Mouse (Mus musculus): ENCODE measurements around the gene Cdc42bpg. TPM values are rescaled to one million over a fixed set of nuclear protein-coding genes. Genes with fewer than 3 reads are reported as not detected.
A peak's percentile ranks its signal among the peaks of the same experiment; 100 is the strongest.
"Not testable (repeated sequence)": the region's sequence is repeated elsewhere in the genome, so short reads cannot be mapped to it uniquely, and the experiment has no call there.

Gene Cdc42bpg
- polyA plus RNA-seq, 1 experiment from 2014 or later, result 0.20 TPM

DNA sequence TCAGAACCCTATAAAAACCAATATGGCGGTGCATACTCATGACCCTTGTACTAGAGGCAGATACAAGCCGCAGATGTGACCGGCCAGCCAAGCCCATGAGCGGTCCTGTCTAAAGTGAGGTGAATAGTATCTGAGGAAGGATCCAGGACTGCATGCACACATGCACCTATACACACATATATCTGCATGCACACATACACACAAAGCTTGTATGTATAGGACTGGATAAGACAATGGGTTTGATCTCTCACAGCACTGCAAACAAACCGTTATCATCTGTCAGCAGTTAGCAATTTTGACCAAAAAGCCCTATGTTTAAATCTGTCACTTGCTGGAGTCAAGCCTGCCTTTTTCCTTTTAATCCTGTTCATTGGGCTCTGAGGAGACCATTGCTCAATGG is 4.1 kb upstream of the Cdc42bpg start:
- H3K9ac ChIP-seq, result peak overlapping the region; percentile 36; the same call in 1 of the 2 replicates
- H3K4me2 ChIP-seq, result peak overlapping the region; percentile 20
- peaks cover 92% of the 10 kb centered on the region for H3K4me1 ChIP-seq
- H3K36me3 ChIP-seq, result peaks cover 41% of the 10 kb centered on the region
- no peaks in the 10 kb centered on the region for H3K9me3 ChIP-seq (replicated peaks)
- H3K4me3 ChIP-seq, result no peak overlapping the region
- WGBS (ENCODE audit: insufficient replicate concordance), result 57% methylated on average over 5 of the region's 5 CpGs
- H3K27me3 ChIP-seq (replicated peaks), result no peaks in the 10 kb centered on the region
- ATAC-seq, result no peak
- H3K27ac ChIP-seq, result peak overlapping the region; percentile 95

DNA sequence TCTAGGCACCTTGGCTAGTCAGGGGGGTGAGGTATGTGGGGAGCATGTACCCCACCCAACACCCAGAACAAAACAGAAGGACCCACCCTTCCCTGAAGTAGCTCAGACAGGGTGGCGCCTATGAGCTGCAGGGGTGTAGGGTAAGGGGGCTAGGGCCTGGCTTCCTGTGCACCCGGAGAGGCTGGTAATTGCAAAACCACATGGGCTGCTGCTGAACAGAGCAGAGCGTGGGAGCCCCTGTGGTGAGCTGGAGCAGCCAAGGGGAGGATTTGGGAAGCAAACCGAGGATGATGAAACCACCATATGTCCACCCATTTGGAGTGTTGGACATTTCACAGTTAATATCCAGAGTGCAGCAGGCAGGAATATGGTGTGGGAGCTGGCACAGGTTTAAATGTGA is 3.7 kb upstream of the Cdc42bpg start:
- Histone ChIP-seq H3K9me3 (replicated peaks) (no peaks in the 10 kb centered on the region), H3K4me1 (peaks cover 92% of the 10 kb centered on the region), H3K36me3 (peaks cover 37% of the 10 kb centered on the region), H3K4me2 (peak overlapping the region; percentile 20), H3K9ac (peak overlapping the region; percentile 36), H3K27ac (peak overlapping the region; percentile 95), H3K4me3 (no peak overlapping the region), H3K27me3 (replicated peaks) (no peaks in the 10 kb centered on the region)
- ATAC-seq, result no peak
- WGBS (ENCODE audit: insufficient replicate concordance), result 10% methylated on average over 4 of the region's 4 CpGs

DNA sequence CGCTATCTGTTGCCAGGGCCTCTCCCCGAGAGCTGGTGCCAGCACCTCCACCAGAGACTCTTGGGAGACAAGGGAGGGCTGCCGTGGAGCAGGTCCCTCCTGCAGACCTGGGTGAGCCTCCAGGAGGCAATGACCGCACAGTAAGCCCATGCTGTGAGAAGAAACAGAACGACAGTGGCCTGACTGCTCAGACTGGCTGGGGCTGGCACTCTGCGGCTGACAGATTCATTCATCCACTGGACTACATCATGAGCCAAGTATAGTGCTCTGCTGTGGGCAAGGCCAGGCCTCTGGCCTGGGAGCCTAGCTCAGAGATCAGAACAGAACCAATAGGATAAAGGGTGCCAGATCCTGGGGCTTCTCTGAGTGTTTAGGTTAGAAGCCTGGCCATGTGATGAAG is 2.4 kb upstream of the Cdc42bpg start:
- 68% methylated on average over 6 of the region's 6 CpGs for WGBS (ENCODE audit: insufficient replicate concordance)
- Histone ChIP-seq H3K36me3 (peaks cover 24% of the 10 kb centered on the region), H3K9ac (0 out of 2 replicates have a peak overlapping the region, but pooled peaks have one; percentile 34), H3K4me2 (no peak overlapping the region), H3K27ac (peak overlapping the region; percentile 95), H3K4me3 (no peak overlapping the region), H3K27me3 (replicated peaks) (no peaks in the 10 kb centered on the region), H3K9me3 (replicated peaks) (no peaks in the 10 kb centered on the region), H3K4me1 (peaks cover 91% of the 10 kb centered on the region)
- ATAC-seq, result no peak

DNA sequence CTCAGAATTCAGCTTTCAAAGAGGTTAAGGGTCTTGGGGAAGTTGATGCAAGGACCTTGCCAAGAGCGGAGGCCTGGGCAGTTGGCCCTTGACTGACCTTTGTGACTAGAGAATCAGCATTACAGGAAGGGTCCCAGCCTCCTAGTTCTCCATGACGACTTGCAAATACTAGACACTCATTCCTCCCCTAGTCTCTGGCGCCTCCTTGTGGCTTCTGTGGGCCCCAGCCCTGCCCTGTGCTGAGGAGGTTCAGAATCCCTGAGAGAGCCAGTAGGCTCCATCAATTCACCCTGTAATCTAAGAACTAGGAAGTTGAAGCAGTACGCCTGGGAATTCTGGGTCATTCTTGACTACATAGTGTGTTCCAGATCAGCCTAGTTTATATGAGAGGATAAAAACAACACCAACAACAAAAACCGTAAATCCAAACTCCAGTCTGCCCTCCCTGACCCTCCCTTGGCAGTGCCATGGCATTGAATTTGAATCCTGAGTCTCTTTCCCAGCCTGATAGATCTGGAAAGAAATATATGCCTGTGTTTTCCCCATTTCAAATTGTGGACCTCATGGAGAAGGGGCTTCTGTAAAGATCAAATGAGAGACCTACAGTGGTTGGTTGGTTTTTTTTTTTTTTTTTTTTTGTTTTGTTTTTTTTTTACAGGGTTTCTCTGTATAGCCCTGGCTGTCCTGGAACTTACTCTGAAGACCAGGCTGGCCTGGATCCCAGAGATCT is 1.3 kb upstream of the Cdc42bpg start:
- peak; percentile 31; the same call in 1 of the 2 replicates for ATAC-seq
- Histone ChIP-seq H3K4me3 (no peak overlapping the region), H3K4me1 (peaks cover 80% of the 10 kb centered on the region), H3K4me2 (no peak overlapping the region), H3K36me3 (peaks cover 13% of the 10 kb centered on the region; the same call in 1 of the 2 replicates), H3K9me3 (replicated peaks) (no peaks in the 10 kb centered on the region), H3K27ac (peak overlapping the region; percentile 85; the same call in 1 of the 2 replicates), H3K27me3 (replicated peaks) (no peaks in the 10 kb centered on the region), H3K9ac (no peak overlapping the region)
- WGBS (ENCODE audit: insufficient replicate concordance), result 22% methylated on average over 5 of the region's 5 CpGs

DNA sequence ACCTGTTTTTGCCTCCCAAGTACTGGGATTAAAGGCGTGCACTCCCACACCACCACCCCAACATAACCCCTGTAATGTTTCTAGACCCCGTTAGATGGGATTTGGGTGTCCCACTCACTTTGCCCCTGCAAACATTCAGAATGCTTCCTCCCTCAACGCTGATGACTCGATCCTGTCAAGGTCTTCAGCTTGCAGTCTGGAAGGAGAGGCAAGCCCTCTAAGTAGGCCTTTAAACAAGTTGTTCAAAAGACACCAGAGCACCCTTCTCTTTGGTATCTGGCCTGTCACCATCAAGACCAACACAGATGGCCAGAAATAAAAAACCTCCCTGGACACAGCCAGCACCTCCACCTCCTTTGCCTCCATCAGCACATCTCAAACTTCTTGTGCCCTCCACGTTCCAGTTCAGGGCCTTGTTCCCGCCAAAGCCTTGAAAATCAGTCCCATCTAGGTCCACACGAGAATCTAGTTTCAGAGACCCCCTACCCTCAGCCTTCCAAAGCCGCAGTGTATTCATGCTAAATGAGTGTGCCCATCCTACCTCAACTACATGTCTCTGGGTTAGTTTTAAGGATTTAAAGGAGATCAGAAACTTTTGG is 640 bp upstream of the Cdc42bpg start:
- 53% methylated on average over 8 of the region's 8 CpGs for WGBS (ENCODE audit: insufficient replicate concordance)
- H3K4me1 ChIP-seq, result peaks cover 73% of the 10 kb centered on the region

DNA sequence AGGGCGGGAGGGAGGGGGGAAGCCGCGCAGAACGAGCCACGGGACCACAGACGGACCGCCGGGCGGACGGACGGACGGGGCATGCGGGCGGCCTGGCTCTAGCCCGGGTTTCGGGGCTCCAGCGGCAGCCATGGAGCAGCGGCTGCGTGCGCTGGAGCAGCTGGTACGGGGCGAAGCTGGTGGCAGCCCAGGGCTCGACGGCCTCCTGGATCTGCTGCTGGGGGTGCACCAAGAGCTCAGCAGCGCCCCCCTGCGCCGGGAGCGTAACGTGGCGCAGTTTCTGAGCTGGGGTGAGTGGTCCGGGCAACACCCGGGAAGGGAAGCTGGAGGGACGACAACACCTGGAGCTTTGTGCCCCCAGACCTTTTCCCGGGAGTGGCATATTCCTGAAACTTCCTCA is 330 bp downstream of the Cdc42bpg start:
- ATAC-seq, result peak; percentile 61
- Histone ChIP-seq H3K4me1 (peaks cover 63% of the 10 kb centered on the region), H3K27ac (peak overlapping the region; percentile 85), H3K27me3 (replicated peaks) (no peaks in the 10 kb centered on the region), H3K36me3 (peaks cover 15% of the 10 kb centered on the region; the same call in 1 of the 2 replicates), H3K9me3 (replicated peaks) (no peaks in the 10 kb centered on the region), H3K4me3 (peak overlapping the region; percentile 80), H3K4me2 (peak overlapping the region; percentile 99), H3K9ac (peak overlapping the region; percentile 88)
- under 1% methylated on average over 34 of the region's 34 CpGs for WGBS (ENCODE audit: insufficient replicate concordance)

More for the DNA sequence above, 640 bp upstream of the Cdc42bpg start:
- ATAC-seq, result no peak
- H3K9ac ChIP-seq, result peak overlapping the region; percentile 88
- H3K27ac ChIP-seq, result peak overlapping the region; percentile 85
- no peaks in the 10 kb centered on the region for H3K9me3 ChIP-seq (replicated peaks)
- peaks cover 10% of the 10 kb centered on the region; the same call in 1 of the 2 replicates for H3K36me3 ChIP-seq
- H3K27me3 ChIP-seq (replicated peaks), result no peaks in the 10 kb centered on the region
- peak overlapping the region; percentile 99 for H3K4me2 ChIP-seq
- peak overlapping the region; percentile 80 for H3K4me3 ChIP-seq

DNA sequence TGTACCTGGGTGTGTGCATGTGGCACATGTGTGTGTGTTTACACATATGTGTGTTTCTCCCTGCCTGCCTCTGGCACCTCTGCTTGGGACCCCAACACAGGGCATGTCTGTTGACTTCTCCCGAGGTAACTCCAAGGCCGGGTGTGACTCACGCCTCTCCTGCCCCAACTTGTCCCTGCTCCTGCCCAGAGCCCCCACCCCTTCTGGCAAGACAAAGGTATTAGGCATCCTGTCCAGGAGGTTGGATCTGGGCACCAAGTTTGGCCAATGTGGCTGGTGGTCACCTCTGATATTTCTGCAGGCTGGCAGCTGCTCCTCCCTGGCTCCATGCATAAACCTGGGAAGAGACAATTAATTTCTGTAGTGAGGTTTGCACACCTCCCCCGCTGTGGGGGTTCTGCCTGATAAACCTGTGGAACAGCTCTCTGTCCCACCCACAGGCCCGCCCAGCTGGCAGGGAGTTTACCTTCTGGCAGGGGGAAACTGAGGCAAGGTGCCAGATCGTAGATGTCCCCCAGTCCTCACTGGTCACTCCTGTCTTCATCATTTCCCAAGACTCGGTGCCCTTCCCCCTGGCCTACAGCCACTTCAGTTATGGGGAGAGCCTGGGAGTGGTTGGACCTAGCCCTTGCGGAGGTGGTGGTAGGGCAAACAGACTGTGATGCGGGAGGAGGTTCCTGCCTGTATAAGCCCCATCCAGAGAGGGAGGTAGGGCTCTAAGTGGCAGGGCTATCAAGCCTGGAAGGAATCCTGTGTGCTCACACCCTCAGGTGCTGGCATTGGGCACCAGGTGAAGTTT is 1.7 kb downstream of the Cdc42bpg start:
- no peak overlapping the region for H3K4me3 ChIP-seq
- no peak for ATAC-seq

DNA sequence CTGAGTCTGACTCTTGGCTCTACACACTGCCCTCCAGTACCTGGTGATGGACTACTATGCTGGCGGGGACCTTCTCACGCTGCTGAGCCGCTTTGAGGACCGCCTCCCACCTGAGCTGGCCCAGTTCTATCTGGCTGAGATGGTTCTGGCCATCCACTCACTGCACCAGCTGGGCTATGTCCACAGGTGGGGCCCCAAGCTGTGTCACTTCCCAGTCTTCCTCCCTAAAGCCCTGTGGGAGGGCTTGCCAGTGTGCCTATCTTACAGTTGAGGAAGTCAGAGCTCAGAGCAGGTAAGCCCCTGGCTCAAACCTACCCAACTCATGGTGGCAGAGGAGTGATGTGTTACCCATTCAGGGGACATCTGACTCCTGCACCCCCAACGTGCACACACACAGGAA is 3.9 kb downstream of the Cdc42bpg start:
- Histone ChIP-seq H3K9me3 (replicated peaks) (no peaks in the 10 kb centered on the region), H3K4me2 (no peak overlapping the region), H3K36me3 (peaks cover 38% of the 10 kb centered on the region), H3K4me3 (no peak overlapping the region), H3K27me3 (replicated peaks) (no peaks in the 10 kb centered on the region), H3K9ac (no peak overlapping the region), H3K4me1 (peaks cover 30% of the 10 kb centered on the region), H3K27ac (no peak overlapping the region)
- ATAC-seq, result no peak
- WGBS (ENCODE audit: insufficient replicate concordance), result 79% methylated on average over 5 of the region's 5 CpGs

More for the DNA sequence above, 1.7 kb downstream of the Cdc42bpg start:
- Histone ChIP-seq H3K9ac (no peak overlapping the region), H3K36me3 (peaks cover 17% of the 10 kb centered on the region; the same call in 1 of the 2 replicates), H3K27me3 (replicated peaks) (no peaks in the 10 kb centered on the region), H3K27ac (no peak overlapping the region), H3K9me3 (replicated peaks) (no peaks in the 10 kb centered on the region), H3K4me1 (peaks cover 50% of the 10 kb centered on the region), H3K4me2 (peak overlapping the region; percentile 99)
- 70% methylated on average over 9 of the region's 9 CpGs for WGBS (ENCODE audit: insufficient replicate concordance)

DNA sequence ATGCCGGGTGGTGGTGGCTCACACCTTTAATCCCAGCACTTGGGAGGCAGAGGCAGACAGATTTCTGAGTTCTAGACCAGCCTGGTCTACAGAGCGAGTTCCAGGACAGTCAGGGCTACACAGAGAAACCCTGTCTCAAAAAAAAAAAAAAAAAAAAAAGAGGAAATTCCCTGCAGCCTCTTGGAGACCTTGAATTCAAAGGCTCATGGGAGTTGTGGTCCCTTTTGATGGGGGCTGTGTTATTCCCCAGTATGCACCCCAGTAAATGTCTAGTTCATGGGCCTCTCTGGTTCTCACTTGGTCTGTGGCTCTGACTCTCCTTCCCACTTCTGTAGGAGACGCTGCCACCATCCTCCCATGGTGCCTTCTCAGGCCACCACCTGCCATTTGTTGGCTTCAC is 5.5 kb downstream of the Cdc42bpg start:
- not testable (repeated sequence) for H3K9ac ChIP-seq; H3K27me3 ChIP-seq (replicated peaks); H3K27ac ChIP-seq; H3K4me3 ChIP-seq; ATAC-seq; H3K9me3 ChIP-seq (replicated peaks); H3K4me2 ChIP-seq
- peaks cover 19% of the 10 kb centered on the region for H3K4me1 ChIP-seq
- H3K36me3 ChIP-seq, result peaks cover 54% of the 10 kb centered on the region
- WGBS (ENCODE audit: insufficient replicate concordance), result 82% methylated on average over 3 of the region's 3 CpGs

DNA sequence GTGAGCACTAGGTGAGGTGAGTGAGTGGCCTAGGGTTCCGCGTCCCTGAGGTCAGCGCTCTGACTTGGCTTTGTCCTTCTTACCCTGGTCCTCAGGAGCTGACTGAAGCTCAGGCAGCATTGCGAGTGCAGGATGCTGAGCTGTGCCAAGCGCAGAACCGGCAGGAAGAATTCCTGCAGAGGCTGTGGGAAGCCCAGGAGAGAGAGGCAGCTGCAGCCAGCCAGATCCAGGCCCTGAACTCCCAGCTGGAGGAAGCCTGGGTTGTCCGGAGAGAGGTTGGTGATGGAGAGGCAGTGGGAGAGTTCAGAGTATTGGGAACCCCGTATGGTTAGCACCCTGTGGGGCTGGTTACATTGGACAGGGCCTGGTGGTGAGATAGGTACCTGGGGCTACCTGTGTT is 7.5 kb downstream of the Cdc42bpg start:
- WGBS (ENCODE audit: insufficient replicate concordance), result 84% methylated on average over 8 of the region's 8 CpGs
- H3K36me3 ChIP-seq, result peaks cover 74% of the 10 kb centered on the region
- H3K9me3 ChIP-seq (replicated peaks), result no peaks in the 10 kb centered on the region
- H3K4me1 ChIP-seq, result no peaks in the 10 kb centered on the region
- ATAC-seq, result no peak
- H3K4me3 ChIP-seq, result no peak overlapping the region
- H3K4me2 ChIP-seq, result no peak overlapping the region
- H3K9ac ChIP-seq, result no peak overlapping the region
- H3K27me3 ChIP-seq (replicated peaks), result no peaks in the 10 kb centered on the region
- no peak overlapping the region for H3K27ac ChIP-seq

DNA sequence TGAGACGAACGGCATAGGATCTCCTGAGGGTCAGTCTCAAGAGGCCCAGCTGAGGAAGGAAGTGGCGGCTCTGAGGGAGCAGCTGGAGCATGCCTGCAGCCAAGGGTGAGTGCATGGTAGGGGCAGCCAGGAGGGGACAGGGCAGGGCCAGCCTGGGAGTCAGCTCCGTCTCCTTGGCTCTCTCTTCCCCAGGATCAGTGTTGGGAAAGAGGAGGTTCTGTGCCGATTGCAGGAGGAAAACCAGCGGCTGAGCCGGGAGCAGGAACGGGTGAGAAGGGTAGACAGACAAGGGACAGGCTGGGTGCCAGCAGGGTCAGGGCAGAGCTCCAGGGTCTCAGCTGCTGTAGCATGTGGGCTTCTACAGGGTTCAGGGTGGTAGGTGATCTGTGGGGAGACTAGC is 8.3 kb downstream of the Cdc42bpg start:
- Histone ChIP-seq H3K4me1 (no peaks in the 10 kb centered on the region), H3K9ac (no peak overlapping the region), H3K9me3 (replicated peaks) (no peaks in the 10 kb centered on the region), H3K4me3 (no peak overlapping the region), H3K4me2 (no peak overlapping the region), H3K27ac (no peak overlapping the region), H3K27me3 (replicated peaks) (no peaks in the 10 kb centered on the region), H3K36me3 (peaks cover 79% of the 10 kb centered on the region)
- WGBS (ENCODE audit: insufficient replicate concordance), result 66% methylated on average over 8 of the region's 8 CpGs
- ATAC-seq, result no peak

DNA sequence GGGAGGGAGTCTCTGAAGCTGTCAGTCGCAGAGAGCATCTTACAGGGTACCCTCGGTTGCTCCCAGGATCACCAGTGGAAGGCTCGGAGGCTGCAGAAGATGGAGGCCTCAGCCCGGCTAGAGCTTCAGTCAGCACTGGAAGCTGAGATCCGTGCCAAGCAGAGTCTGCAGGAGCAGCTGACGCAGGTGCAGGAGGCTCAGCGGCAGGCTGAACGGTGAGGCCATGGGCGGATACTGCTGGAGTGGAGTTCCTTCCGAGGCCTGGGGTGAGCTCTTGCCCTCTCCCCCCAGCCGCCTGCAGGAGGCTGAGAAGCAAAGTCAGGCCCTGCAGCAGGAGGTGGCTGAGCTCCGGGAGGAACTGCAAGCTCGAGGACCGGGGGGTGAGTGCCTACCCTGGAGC is 9.3 kb downstream of the Cdc42bpg start:
- Histone ChIP-seq H3K4me3 (no peak overlapping the region), H3K9me3 (replicated peaks) (no peaks in the 10 kb centered on the region), H3K4me1 (no peaks in the 10 kb centered on the region), H3K9ac (no peak overlapping the region), H3K36me3 (peaks cover 86% of the 10 kb centered on the region), H3K4me2 (no peak overlapping the region), H3K27ac (no peak overlapping the region), H3K27me3 (replicated peaks) (no peaks in the 10 kb centered on the region)
- no peak for ATAC-seq
- WGBS (ENCODE audit: insufficient replicate concordance), result 82% methylated on average over 14 of the region's 14 CpGs

Data from liver, embryonic 12.5 days (tissue).